29 mouse cellular contexts compared by ENCODE assay signal in genomic region chr9:13049079-13049478, GRCm38 (mm10).
"Had no signal": no experiment of that assay in that cellular context is flagged by ENCODE, and none has a peak within 500 bp of the region (broad histone marks: within the 10 kb centered on the region; RNA-seq: fewer than 3 reads in every experiment).

No protein-coding gene starts in this region.

- H3K36me3 ChIP-seq: limb, embryonic 10.5 days; limb, embryonic 12.5 days; limb, embryonic 13.5 days; limb, embryonic 15.5 days; liver, embryonic 12.5 days; liver, embryonic 13.5 days; liver, embryonic 15.5 days; lung, embryonic 15.5 days; midbrain, embryonic 10.5 days; midbrain, embryonic 12.5 days; midbrain, embryonic 13.5 days; midbrain, embryonic 15.5 days; neural tube, embryonic 12.5 days had no signal

- H3K4me1 ChIP-seq: limb, embryonic 10.5 days; limb, embryonic 12.5 days; limb, embryonic 13.5 days; limb, embryonic 15.5 days; liver, embryonic 12.5 days; liver, embryonic 13.5 days; liver, embryonic 15.5 days; lung, embryonic 15.5 days; megakaryocyte, embryonic 14.5 days; midbrain, embryonic 10.5 days; midbrain, embryonic 12.5 days; midbrain, embryonic 13.5 days; midbrain, embryonic 15.5 days; neural tube, embryonic 12.5 days had no signal

- H3K27me3 ChIP-seq: limb, embryonic 12.5 days; limb, embryonic 13.5 days; limb, embryonic 15.5 days; liver, embryonic 12.5 days; liver, embryonic 13.5 days; liver, embryonic 15.5 days; lung, embryonic 15.5 days; megakaryocyte, embryonic 14.5 days; midbrain, embryonic 12.5 days; midbrain, embryonic 13.5 days; midbrain, embryonic 15.5 days; neural tube, embryonic 12.5 days had no signal

- H3K4me3 ChIP-seq: limb, embryonic 10.5 days; limb, embryonic 12.5 days; limb, embryonic 13.5 days; limb, embryonic 15.5 days; liver, embryonic 12.5 days; liver, embryonic 13.5 days; liver, embryonic 15.5 days; lung, embryonic 15.5 days; megakaryocyte, embryonic 14.5 days; midbrain, embryonic 10.5 days; midbrain, embryonic 12.5 days; midbrain, embryonic 13.5 days; midbrain, embryonic 15.5 days; myocyte; neural tube, embryonic 12.5 days had no signal

- H3K4me2 ChIP-seq: limb, embryonic 12.5 days; limb, embryonic 13.5 days; limb, embryonic 15.5 days; liver, embryonic 11.5 days; liver, embryonic 12.5 days; liver, embryonic 13.5 days; liver, embryonic 15.5 days; lung, embryonic 14.5 days; lung, embryonic 15.5 days; midbrain, embryonic 11.5 days; midbrain, embryonic 12.5 days; midbrain, embryonic 13.5 days; midbrain, embryonic 15.5 days; neural tube, embryonic 12.5 days had no signal

- H3K9ac ChIP-seq: limb, embryonic 12.5 days; limb, embryonic 13.5 days; limb, embryonic 15.5 days; liver, embryonic 12.5 days; liver, embryonic 13.5 days; liver, embryonic 14.5 days; liver, embryonic 15.5 days; liver, postnatal 0 days; lung, embryonic 14.5 days; lung, embryonic 15.5 days; midbrain, embryonic 12.5 days; midbrain, embryonic 13.5 days; midbrain, embryonic 15.5 days; neural tube, embryonic 12.5 days had no signal

- DNase-seq: left cerebral cortex, postnatal 4 days; liver; liver, embryonic 13.5 days; liver, postnatal 0 days; lung, adult 2 months; lung, embryonic 14.5 days; lung, postnatal 10 days; lung, postnatal 14 days; lung, postnatal 36 days; lung, postnatal 4 days; midbrain, embryonic 14.5 days had no signal

- H3K27ac ChIP-seq: limb, embryonic 10.5 days; limb, embryonic 12.5 days; limb, embryonic 13.5 days; limb, embryonic 15.5 days; liver, embryonic 12.5 days; liver, embryonic 13.5 days; liver, embryonic 14.5 days; liver, embryonic 15.5 days; lung, embryonic 15.5 days; macrophage; midbrain, embryonic 10.5 days; midbrain, embryonic 12.5 days; midbrain, embryonic 13.5 days; midbrain, embryonic 15.5 days; neural tube, embryonic 12.5 days had no signal

- H3K9me3 ChIP-seq: limb, embryonic 10.5 days; limb, embryonic 12.5 days; limb, embryonic 13.5 days; limb, embryonic 15.5 days; liver, embryonic 12.5 days; liver, embryonic 13.5 days; liver, embryonic 15.5 days; lung, embryonic 15.5 days; megakaryocyte, embryonic 14.5 days; midbrain, embryonic 10.5 days; midbrain, embryonic 12.5 days; midbrain, embryonic 13.5 days; midbrain, embryonic 15.5 days; neural tube, embryonic 12.5 days had no signal
